ENCODE assay signal across 8 mouse cellular contexts in the genomic region with DNA sequence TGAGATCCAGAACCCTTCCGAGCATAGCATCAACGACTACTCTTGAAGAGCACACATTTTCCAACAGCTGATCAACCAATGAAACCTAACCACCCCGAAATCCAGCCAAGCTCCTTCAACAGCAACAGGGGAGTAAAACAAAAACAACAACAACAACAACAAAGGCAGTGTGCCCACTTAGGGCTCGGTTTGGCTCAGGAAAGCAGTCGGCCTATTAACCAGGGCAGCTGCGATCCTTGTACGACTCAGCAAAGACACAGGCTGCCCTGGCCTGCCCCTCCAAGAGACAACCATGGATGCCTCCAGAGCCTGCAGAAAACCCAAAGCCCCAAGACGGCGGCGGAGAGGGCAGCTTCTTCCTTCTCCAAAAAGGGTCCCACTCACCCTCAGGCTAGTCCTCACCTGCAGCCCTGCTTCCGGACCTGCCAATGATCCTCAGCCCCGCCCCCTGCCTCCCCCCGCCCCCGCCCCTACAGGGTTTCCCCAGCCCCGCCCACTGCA. TPM values are rescaled to one million over a fixed set of nuclear protein-coding genes. Genes with fewer than 3 reads are reported as not detected.
A peak's percentile ranks its signal among the peaks of the same experiment; 100 is the strongest.
DNase-seq lines count a peak whose midpoint lies in the region; ATAC-seq and TF ChIP-seq lines count a peak whose summit lies in the region.

No protein-coding gene starts in this region.

- ATAC-seq in lung, embryonic 14.5 days (ENCODE audit: insufficient read depth) = peak; percentile 39; the same call in 1 of the 2 replicates
- peak; percentile 28 for ATAC-seq in hindbrain, embryonic 14.5 days (ENCODE audit: low FRiP score)
- ATAC-seq in midbrain, embryonic 15.5 days (replicated peaks) = peak; percentile 18

- H3K4me2 ChIP-seq in lung, embryonic 14.5 days = peak overlapping the region; percentile 68
- H3K4me2 ChIP-seq in hindbrain, embryonic 14.5 days (replicated peaks) = peak overlapping the region; percentile 60
- peak overlapping the region; percentile 73 for H3K4me2 ChIP-seq in midbrain, embryonic 15.5 days

- H3K4me3 ChIP-seq in lung, embryonic 14.5 days (ENCODE audit: low read depth, low read length) = peak overlapping the region; percentile 58
- H3K4me3 ChIP-seq in embryonic facial prominence, embryonic 10.5 days = peak overlapping the region; percentile 71
- peak overlapping the region; percentile 54 for H3K4me3 ChIP-seq in hindbrain, embryonic 14.5 days (replicated peaks; ENCODE audit: low read length)
- H3K4me3 ChIP-seq in midbrain, embryonic 15.5 days = peak overlapping the region; percentile 52

- no peaks in the 10 kb centered on the region for H3K9me3 ChIP-seq in lung, embryonic 14.5 days (ENCODE audit: low read depth, low read length)
- H3K9me3 ChIP-seq in embryonic facial prominence, embryonic 10.5 days = no peaks in the 10 kb centered on the region
- no peaks in the 10 kb centered on the region for H3K9me3 ChIP-seq in hindbrain, embryonic 14.5 days (ENCODE audit: control insufficient read depth, low read length)
- no peaks in the 10 kb centered on the region for H3K9me3 ChIP-seq in midbrain, embryonic 15.5 days

- no peak overlapping the region for H3K9ac ChIP-seq in lung, embryonic 14.5 days
- peak overlapping the region; percentile 71 for H3K9ac ChIP-seq in hindbrain, embryonic 14.5 days
- H3K9ac ChIP-seq in midbrain, embryonic 15.5 days = peak overlapping the region; percentile 62

- H3K4me1 ChIP-seq in lung, embryonic 14.5 days (ENCODE audit: insufficient read depth) = 0 out of 2 replicates have a peak, but pooled peaks cover 2% of the 10 kb centered on the region
- H3K4me1 ChIP-seq in embryonic facial prominence, embryonic 10.5 days = peaks cover 14% of the 10 kb centered on the region
- H3K4me1 ChIP-seq in hindbrain, embryonic 14.5 days (replicated peaks; ENCODE audit: control insufficient read depth, insufficient read depth, low read length) = peaks cover 13% of the 10 kb centered on the region; the same call in 1 of the 2 replicates
- H3K4me1 ChIP-seq in midbrain, embryonic 15.5 days = peaks cover 34% of the 10 kb centered on the region

- TF ChIP-seq CTCF in lung, embryonic 14.5 days (IDR thresholded peaks at IDR 0.05; ENCODE audit: low read depth) = no peak

- intact Hi-C loops in gastrocnemius, postnatal 36 days (cut with DNase I) = no loop called here

- peak; percentile 4 for DNase-seq in lung, embryonic 14.5 days
- no peak for DNase-seq in lung, adult 18-20 months
- no peak for DNase-seq in embryonic facial prominence, embryonic 10.5 days (ENCODE audit: low spot score)
- no peak for DNase-seq in hindbrain, embryonic 14.5 days (ENCODE audit: low spot score)
- no peak for DNase-seq in layer of hippocampus, adult 9-10 months (ENCODE audit: low spot score)
- DNase-seq in gastrocnemius, postnatal 36 days = no peak
- no peak for DNase-seq in ovary, adult 18-20 months (ENCODE audit: low spot score)

- H3K27ac ChIP-seq in lung, embryonic 14.5 days (ENCODE audit: low read depth) = no peak overlapping the region
- peak overlapping the region; percentile 84; the same call in 1 of the 2 replicates for H3K27ac ChIP-seq in embryonic facial prominence, embryonic 10.5 days (replicated peaks)
- H3K27ac ChIP-seq in hindbrain, embryonic 14.5 days = peak overlapping the region; percentile 96
- peak overlapping the region; percentile 97 for H3K27ac ChIP-seq in midbrain, embryonic 15.5 days

- WGBS in lung, embryonic 14.5 days = 13% methylated on average over 14 of the region's 15 CpGs
- 13% methylated on average over 15 of the region's 15 CpGs for WGBS in embryonic facial prominence, embryonic 10.5 days
- 8% methylated on average over 12 of the region's 15 CpGs for WGBS in hindbrain, embryonic 14.5 days
- 11% methylated on average over 13 of the region's 15 CpGs for WGBS in midbrain, embryonic 15.5 days

- H3K27me3 ChIP-seq in lung, embryonic 14.5 days (ENCODE audit: insufficient read depth, low read length) = no peaks in the 10 kb centered on the region
- H3K27me3 ChIP-seq in embryonic facial prominence, embryonic 10.5 days (replicated peaks; ENCODE audit: low read depth, poor library complexity, severe bottlenecking) = no peaks in the 10 kb centered on the region; the same call in 1 of the 2 replicates
- no peaks in the 10 kb centered on the region for H3K27me3 ChIP-seq in hindbrain, embryonic 14.5 days (ENCODE audit: control insufficient read depth, insufficient read depth, low read length)
- no peaks in the 10 kb centered on the region for H3K27me3 ChIP-seq in midbrain, embryonic 15.5 days (replicated peaks)

- no peaks in the 10 kb centered on the region for H3K36me3 ChIP-seq in lung, embryonic 14.5 days (ENCODE audit: insufficient read depth)
- no peaks in the 10 kb centered on the region for H3K36me3 ChIP-seq in embryonic facial prominence, embryonic 10.5 days (replicated peaks)
- H3K36me3 ChIP-seq in hindbrain, embryonic 14.5 days (replicated peaks; ENCODE audit: control insufficient read depth, insufficient read depth) = peaks cover 17% of the 10 kb centered on the region
- H3K36me3 ChIP-seq in midbrain, embryonic 15.5 days (replicated peaks) = no peaks in the 10 kb centered on the region

RNA-seq across cellular contexts. Expression of a gene that starts 1.0 kb away (rescaled TPM):
- 5.0 and 6.1 TPM in 2 replicates for polyA plus RNA-seq in lung, embryonic 14.5 days (2014; fragmentation: Nextera tagmentation; extraction: Ambion mirVana)
- polyA plus RNA-seq in embryonic facial prominence, embryonic 10.5 days (2016; fragmentation: Nextera tagmentation; extraction: Ambion mirVana) = 4.8 and 5.5 TPM in 2 replicates
- 57.0 and 63.1 TPM in 2 replicates for polyA plus RNA-seq in hindbrain, embryonic 14.5 days (2014; fragmentation: Nextera tagmentation; extraction: Ambion mirVana)
- 47.6 and 53.1 TPM in 2 replicates for polyA plus RNA-seq in midbrain, embryonic 15.5 days (2015; fragmentation: Nextera tagmentation; extraction: Ambion mirVana)
- total RNA-seq in gastrocnemius, postnatal 36 days (2021) = 1 to 10 TPM; 2.3 TPM
